Mouse (Mus musculus) liver, embryonic 12.5 days (tissue): ENCODE results near the gene Sh3d19. TPM values are rescaled to one million over a fixed set of nuclear protein-coding genes. Genes with fewer than 3 reads are reported as not detected.
A peak's percentile ranks its signal among the peaks of the same experiment; 100 is the strongest.

Source experiments
- ATAC-seq: fragments of 200-750 bp; cut with Nextera tagmentation; 2 replicates; pipeline ENCODE4 v1.8.0; 2017; ENCODE audit warnings: moderate number of reproducible peaks, mild to moderate bottlenecking, moderate library complexity
- H3K27ac ChIP-seq: fragments of 300-500 bp; sonication (generic); 2 replicates; pipeline ENCODE4 v1.5.1; 2016; ENCODE audit warnings: mild to moderate bottlenecking
- H3K27me3 ChIP-seq: fragments of 300-500 bp; sonication (generic); replicated peaks from 2 replicates; pipeline ENCODE4 v1.6.1; 2016; ENCODE audit warnings: mild to moderate bottlenecking, moderate library complexity
- H3K36me3 ChIP-seq: fragments of 300-500 bp; sonication (generic); 2 replicates; pipeline ENCODE4 v1.6.1; 2016; ENCODE audit warnings: mild to moderate bottlenecking, moderate library complexity
- H3K4me1 ChIP-seq: fragments of 300-500 bp; sonication (generic); 2 replicates; pipeline ENCODE4 v1.6.1; 2016
- H3K4me2 ChIP-seq: fragments of 300-500 bp; sonication (generic); 2 replicates; pipeline ENCODE4 v1.6.1; 2016; ENCODE audit warnings: mild to moderate bottlenecking, moderate library complexity
- H3K4me3 ChIP-seq: fragments of 300-500 bp; sonication (generic); 2 replicates; pipeline ENCODE4 v1.5.1; 2016; ENCODE audit warnings: mild to moderate bottlenecking, moderate library complexity
- H3K9ac ChIP-seq: fragments of 300-500 bp; sonication (generic); 2 replicates; pipeline ENCODE4 v1.6.1; 2016; ENCODE audit warnings: mild to moderate bottlenecking, moderate library complexity
- H3K9me3 ChIP-seq: fragments of 300-500 bp; sonication (generic); replicated peaks from 2 replicates; pipeline ENCODE4 v1.6.1; 2016; ENCODE audit warnings: mild to moderate bottlenecking, moderate library complexity
- WGBS: fragments of 180-500 bp; shearing (Covaris S2); methylation state at CpG from one replicate; pipeline ENCODE4 v1.1.7; 2016; ENCODE audit not compliant: insufficient replicate concordance; 5-methylcytosine and 5-hydroxymethylcytosine counted together
- polyA plus RNA-seq: library from polyadenylated mRNA; unstranded; fragments of >200 nt; fragmentation: Nextera tagmentation; extraction: Ambion mirVana; gene quantifications from 2 replicates; pipeline ENCODE4 v1.2.1, GENCODE M21; 2016

Gene Sh3d19
- polyA plus RNA-seq, 1 experiment from 2014 or later, result 12.7 TPM

- Histone ChIP-seq H3K27ac (no peak overlapping the region), H3K4me1 (no peaks in the 10 kb centered on the region), H3K27me3 (no peaks in the 10 kb centered on the region), H3K4me3 (no peak overlapping the region), H3K9ac (no peak overlapping the region), H3K9me3 (no peaks in the 10 kb centered on the region), H3K36me3 (peaks cover 13% of the 10 kb centered on the region; the same call in 1 of the 2 replicates), H3K4me2 (no peak overlapping the region)
- WGBS, result 12% methylated on average over 6 of the region's 6 CpGs
- ATAC-seq, result no peak
Measured at GRCm38 (mm10) chr3:86129757-86130156, 158.8 kb downstream of the Sh3d19 start.

GRCm38 (mm10) chr3:86134939-86135638 is 164.2 kb downstream of the Sh3d19 start:
- Histone ChIP-seq H3K4me2 (no peak overlapping the region), H3K9ac (no peak overlapping the region), H3K36me3 (peaks cover 60% of the 10 kb centered on the region), H3K4me3 (no peak overlapping the region), H3K27me3 (no peaks in the 10 kb centered on the region), H3K4me1 (peaks cover 46% of the 10 kb centered on the region), H3K27ac (peak overlapping the region; percentile 51), H3K9me3 (no peaks in the 10 kb centered on the region)
- no peak for ATAC-seq
- 82% methylated on average over 6 of the region's 6 CpGs for WGBS

GRCm38 (mm10) chr3:86135886-86136563 is 165.1 kb downstream of the Sh3d19 start:
- Histone ChIP-seq H3K4me1 (peaks cover 56% of the 10 kb centered on the region), H3K27ac (peak overlapping the region; percentile 51), H3K9ac (no peak overlapping the region), H3K27me3 (no peaks in the 10 kb centered on the region), H3K4me3 (no peak overlapping the region), H3K36me3 (peaks cover 70% of the 10 kb centered on the region), H3K4me2 (no peak overlapping the region), H3K9me3 (no peaks in the 10 kb centered on the region)
- 42% methylated on average over 6 of the region's 6 CpGs for WGBS
- ATAC-seq, result peak; percentile 70

- H3K9me3 ChIP-seq, result no peaks in the 10 kb centered on the region
- peaks cover 62% of the 10 kb centered on the region for H3K4me1 ChIP-seq
- peaks cover 78% of the 10 kb centered on the region for H3K36me3 ChIP-seq
Measured at GRCm38 (mm10) chr3:86136936-86137574, 166.1 kb downstream of the Sh3d19 start.

GRCm38 (mm10) chr3:86139660-86140059 is 168.8 kb downstream of the Sh3d19 start:
- Histone ChIP-seq H3K4me3 (peak overlapping the region; percentile 98; the same call in 1 of the 2 replicates), H3K4me1 (peaks cover 71% of the 10 kb centered on the region), H3K27ac (no peak overlapping the region), H3K36me3 (peaks cover 72% of the 10 kb centered on the region), H3K4me2 (peak overlapping the region; percentile 90), H3K9me3 (no peaks in the 10 kb centered on the region), H3K9ac (peak overlapping the region; percentile 98; the same call in 1 of the 2 replicates), H3K27me3 (no peaks in the 10 kb centered on the region)
- no peak for ATAC-seq
- WGBS, result 79% methylated on average over 4 of the region's 4 CpGs

More at GRCm38 (mm10) chr3:86136936-86137574, 166.1 kb downstream of the Sh3d19 start:
- 0 out of 2 replicates have a peak overlapping the region, but pooled peaks have one; percentile 22 for H3K9ac ChIP-seq
- no peak overlapping the region for H3K4me3 ChIP-seq
- H3K4me2 ChIP-seq, result 0 out of 2 replicates have a peak overlapping the region, but pooled peaks have one; percentile 8
- H3K27me3 ChIP-seq, result no peaks in the 10 kb centered on the region
- no peak for ATAC-seq
- no peak overlapping the region for H3K27ac ChIP-seq
- 76% methylated on average over 6 of the region's 6 CpGs for WGBS

- Histone ChIP-seq H3K4me1 (peaks cover 61% of the 10 kb centered on the region), H3K9ac (peak overlapping the region; percentile 98), H3K4me2 (peak overlapping the region; percentile 90), H3K36me3 (peaks cover 55% of the 10 kb centered on the region), H3K27me3 (no peaks in the 10 kb centered on the region), H3K27ac (peak overlapping the region; percentile 90), H3K4me3 (peak overlapping the region; percentile 98), H3K9me3 (no peaks in the 10 kb centered on the region)
- 4% methylated on average over 7 of the region's 7 CpGs for WGBS
- ATAC-seq, result no peak
Measured at GRCm38 (mm10) chr3:86141366-86141765, 170.5 kb downstream of the Sh3d19 start.

- peak overlapping the region; percentile 98 for H3K4me3 ChIP-seq
- H3K27me3 ChIP-seq, result no peaks in the 10 kb centered on the region
- no peaks in the 10 kb centered on the region for H3K9me3 ChIP-seq
- under 1% methylated on average over 18 of the region's 18 CpGs for WGBS
- peak; percentile 16 for ATAC-seq
- peak overlapping the region; percentile 98 for H3K9ac ChIP-seq
- H3K36me3 ChIP-seq, result peaks cover 50% of the 10 kb centered on the region
- H3K4me1 ChIP-seq, result peaks cover 56% of the 10 kb centered on the region
- peak overlapping the region; percentile 90 for H3K4me2 ChIP-seq
- H3K27ac ChIP-seq, result peak overlapping the region; percentile 90
Measured at GRCm38 (mm10) chr3:86141886-86142262, 171.0 kb downstream of the Sh3d19 start.

- under 1% methylated on average over 77 of the region's 77 CpGs for whole genome bisulfite sequencing
- H3K27me3 ChIP-seq, result no peaks in the 10 kb centered on the region
- peak; percentile 92 for ATAC-seq
Measured at GRCm38 (mm10) chr3:86142263-86142933, 171.5 kb downstream of the Sh3d19 start, which contains the start of gene Rps3a1. Gene Rps3a1 (minus strand): TSS chr3:86142702.

DNA sequence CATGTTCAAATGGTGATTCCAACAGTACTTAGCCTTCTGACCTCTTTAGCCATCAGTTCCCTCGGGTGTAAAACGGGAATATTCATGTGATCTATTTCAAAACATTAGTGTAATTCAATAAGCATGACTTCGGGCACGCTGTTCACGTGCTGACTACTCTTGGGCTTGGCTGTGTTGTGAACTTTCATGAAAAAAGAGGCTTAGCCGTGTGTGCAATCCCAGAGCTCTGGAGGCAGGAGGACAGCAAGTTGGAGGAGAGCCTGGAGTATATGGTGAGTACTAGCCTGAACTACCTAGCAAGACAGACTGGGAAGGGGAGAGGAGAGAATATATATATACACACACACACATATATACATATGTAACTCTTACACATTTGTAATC is 172.0 kb downstream of the Sh3d19 start:
- no peak overlapping the region for H3K27ac ChIP-seq
- H3K27me3 ChIP-seq, result no peaks in the 10 kb centered on the region
- peaks cover 39% of the 10 kb centered on the region for H3K36me3 ChIP-seq
- H3K4me3 ChIP-seq, result peak overlapping the region; percentile 98
- ATAC-seq, result no peak
- no peaks in the 10 kb centered on the region for H3K9me3 ChIP-seq
- WGBS, result 24% methylated on average over 6 of the region's 6 CpGs
- H3K4me2 ChIP-seq, result peak overlapping the region; percentile 58
- peak overlapping the region; percentile 28; the same call in 1 of the 2 replicates for H3K9ac ChIP-seq
- peaks cover 46% of the 10 kb centered on the region for H3K4me1 ChIP-seq

More at GRCm38 (mm10) chr3:86142263-86142933, 171.5 kb downstream of the Sh3d19 start, which contains the start of gene Rps3a1:
- peaks cover 52% of the 10 kb centered on the region for H3K4me1 ChIP-seq
- H3K4me2 ChIP-seq, result peak within 1 kb of the TSS; percentile 90
- peak within 1 kb of the TSS; percentile 98 for H3K9ac ChIP-seq
- H3K9me3 ChIP-seq, result no peaks in the 10 kb centered on the region
- peak within 1 kb of the TSS; percentile 98 for H3K4me3 ChIP-seq
- peaks cover 45% of the 10 kb centered on the region for H3K36me3 ChIP-seq
- H3K27ac ChIP-seq, result peak within 1 kb of the TSS; percentile 90

DNA sequence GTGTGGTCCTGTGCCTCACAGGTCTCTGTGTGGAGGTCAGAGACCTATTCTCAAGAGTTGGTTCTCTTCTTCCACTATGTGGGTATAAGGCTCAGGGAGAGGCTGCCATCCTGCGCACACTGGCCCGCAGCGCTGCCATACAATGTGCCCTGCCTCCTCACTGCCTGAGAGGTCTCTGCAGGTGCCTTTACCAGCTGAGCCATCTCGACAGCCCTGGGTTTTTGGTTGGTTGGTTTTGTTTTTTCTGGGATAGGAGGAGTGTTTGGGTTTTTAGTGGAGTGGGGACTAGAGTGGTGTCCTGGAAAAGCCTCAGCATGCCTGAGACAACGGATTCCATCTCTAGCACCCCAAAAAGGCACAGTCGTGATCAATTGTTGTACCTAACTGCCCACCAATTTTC is 172.4 kb downstream of the Sh3d19 start:
- H3K27ac ChIP-seq, result no peak overlapping the region
- H3K9ac ChIP-seq, result no peak overlapping the region
- H3K4me2 ChIP-seq, result peak overlapping the region; percentile 58
- ATAC-seq, result no peak
- no peaks in the 10 kb centered on the region for H3K27me3 ChIP-seq
- peaks cover 42% of the 10 kb centered on the region for H3K4me1 ChIP-seq
- H3K36me3 ChIP-seq, result peaks cover 35% of the 10 kb centered on the region
- H3K4me3 ChIP-seq, result no peak overlapping the region
- no peaks in the 10 kb centered on the region for H3K9me3 ChIP-seq
- WGBS, result 85% methylated on average over 6 of the region's 6 CpGs

DNA sequence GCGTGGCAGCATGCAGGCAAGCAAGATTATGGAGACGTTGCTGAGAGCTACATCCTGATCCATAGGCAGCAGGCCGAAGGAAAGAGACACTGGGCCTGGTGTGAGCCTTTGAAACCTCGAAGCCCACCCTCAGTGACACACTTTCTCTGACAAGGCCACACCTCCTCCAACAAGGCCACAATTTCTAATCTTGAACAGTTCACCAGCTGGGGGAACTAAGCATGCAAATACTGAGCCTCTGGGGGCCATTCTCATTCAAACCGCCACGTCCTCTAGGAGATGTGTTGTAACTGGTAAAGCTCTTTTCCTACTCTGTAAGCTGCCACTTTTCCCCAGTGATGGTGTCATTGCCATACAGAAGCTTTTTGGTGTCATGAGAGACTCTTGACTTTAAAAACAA is 178.2 kb downstream of the Sh3d19 start:
- 67% methylated on average over 6 of the region's 6 CpGs for WGBS
- no peak overlapping the region for H3K27ac ChIP-seq
- no peaks in the 10 kb centered on the region for H3K27me3 ChIP-seq
- no peaks in the 10 kb centered on the region for H3K36me3 ChIP-seq
- no peak overlapping the region for H3K4me2 ChIP-seq
- H3K9me3 ChIP-seq, result no peaks in the 10 kb centered on the region
- no peaks in the 10 kb centered on the region for H3K4me1 ChIP-seq
- no peak overlapping the region for H3K9ac ChIP-seq
- no peak for ATAC-seq
- H3K4me3 ChIP-seq, result no peak overlapping the region
